Mouse (Mus musculus) liver, adult 2 months (tissue): ENCODE data around the gene Mrps14. TPM values are rescaled to one million over a fixed set of nuclear protein-coding genes. Genes with fewer than 3 reads are reported as not detected.

Source experiments
- DNase-seq: peaks from one replicate; pipeline ENCODE4 v3.0.0-alpha.2; 2011; ENCODE audit warnings: low read depth, low spot score; ENCODE audit errors: extremely low read depth
- H3K27ac ChIP-seq: fragments of 200-500 bp; replicated peaks from 2 replicates; pipeline ENCODE4 v1.5.1; 2012; ENCODE audit warnings: low read depth, mild to moderate bottlenecking, control low read depth, inconsistent platforms, low read length; ENCODE audit not compliant: insufficient read depth
- H3K27me3 ChIP-seq: fragments of 200-500 bp; 2 replicates; pipeline ENCODE4 v1.6.1; 2012; ENCODE audit warnings: mild to moderate bottlenecking, moderate library complexity, low read length, inconsistent platforms; ENCODE audit not compliant: control insufficient read depth, insufficient read depth
- H3K36me3 ChIP-seq: fragments of 200-500 bp; 2 replicates; pipeline ENCODE4 v1.6.1; 2012; ENCODE audit warnings: low read length, inconsistent platforms; ENCODE audit not compliant: control insufficient read depth, insufficient read depth
- H3K4me1 ChIP-seq: fragments of 200-500 bp; 2 replicates; pipeline ENCODE4 v1.6.1; 2011; ENCODE audit warnings: low read length; ENCODE audit not compliant: control insufficient read depth, insufficient read depth
- H3K4me3 ChIP-seq: fragments of 200-500 bp; 2 replicates; pipeline ENCODE4 v1.5.1; 2011; ENCODE audit warnings: low read depth, mild to moderate bottlenecking, control low read depth, low read length, moderate library complexity; ENCODE audit not compliant: insufficient read depth
- H3K79me2 ChIP-seq: fragments of 200-500 bp; 2 replicates; pipeline ENCODE4 v1.6.1; 2012; ENCODE audit warnings: inconsistent platforms, mild to moderate bottlenecking, low read length, moderate library complexity; ENCODE audit not compliant: control insufficient read depth, insufficient read depth
- H3K9ac ChIP-seq: fragments of 200-500 bp; 2 replicates; pipeline ENCODE4 v1.6.1; 2012; ENCODE audit warnings: low read depth, mild to moderate bottlenecking, control low read depth, inconsistent platforms, low read length
- CTCF ChIP-seq: fragments of 200-500 bp; IDR thresholded peaks from 2 replicates; pipeline ENCODE4 v1.5.1; 2011; ENCODE audit warnings: low read depth, low read length, control low read depth
- POLR2A ChIP-seq: fragments of 200-500 bp; IDR thresholded peaks from 2 replicates; pipeline ENCODE4 v1.6.1; 2011; ENCODE audit warnings: low read length, control low read depth; ENCODE audit not compliant: insufficient read depth; ENCODE audit errors: extremely low read depth
- WGBS: fragments of 180-500 bp; shearing (Covaris S2); methylation state at CpG from one replicate; pipeline ENCODE4 v1.1.7; 2018; 5-methylcytosine and 5-hydroxymethylcytosine counted together
- polyA plus RNA-seq: library from polyadenylated mRNA; depleted of rRNA; stranded (reverse); fragments of >200 nt; gene quantifications from 2 replicates; pipeline ENCODE4 v1.2.3, GENCODE M21; 2012
- total RNA-seq: library from RNA; depleted of rRNA; stranded (reverse); fragments of >200 nt; gene quantifications from 2 replicates; pipeline ENCODE4 v1.2.3, GENCODE M21; 2014

Mrps14 gene
- total and polyA plus RNA-seq, 2 experiments: 22.4 to 26.3 TPM

DNA sequence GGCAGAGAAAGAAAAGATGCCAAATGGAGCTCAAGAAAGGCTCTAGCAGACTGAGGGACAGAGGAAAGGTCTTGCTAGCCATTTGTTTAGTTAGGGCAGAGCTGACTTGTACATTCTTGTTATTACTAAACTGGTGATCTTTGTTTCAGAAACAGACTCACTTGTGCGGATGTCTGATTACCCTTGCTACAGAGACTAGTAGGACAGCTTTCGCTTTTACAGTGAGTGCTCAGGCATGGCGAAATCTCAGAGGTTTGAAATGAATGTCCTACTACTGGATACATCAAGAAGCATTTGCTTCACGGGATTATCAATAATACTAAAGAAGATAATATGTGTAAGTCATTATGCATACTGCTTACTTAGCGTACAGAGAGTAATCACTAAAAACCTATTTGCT lies 49.7 kb downstream of the Mrps14 start:
- Histone ChIP-seq H3K79me2 (no peaks in the 10 kb centered on the region), H3K27ac (no peak overlapping the region), H3K4me1 (no peaks in the 10 kb centered on the region), H3K4me3 (no peak overlapping the region), H3K36me3 (peaks cover 3% of the 10 kb centered on the region; the same call in 1 of the 2 replicates), H3K27me3 (no peaks in the 10 kb centered on the region), H3K9ac (no peak overlapping the region)
- WGBS: 95% methylated on average over 5 of the region's 5 CpGs
- TF ChIP-seq POLR2A: no peak
- no peak for TF ChIP-seq CTCF
- DNase-seq: no peak

DNA sequence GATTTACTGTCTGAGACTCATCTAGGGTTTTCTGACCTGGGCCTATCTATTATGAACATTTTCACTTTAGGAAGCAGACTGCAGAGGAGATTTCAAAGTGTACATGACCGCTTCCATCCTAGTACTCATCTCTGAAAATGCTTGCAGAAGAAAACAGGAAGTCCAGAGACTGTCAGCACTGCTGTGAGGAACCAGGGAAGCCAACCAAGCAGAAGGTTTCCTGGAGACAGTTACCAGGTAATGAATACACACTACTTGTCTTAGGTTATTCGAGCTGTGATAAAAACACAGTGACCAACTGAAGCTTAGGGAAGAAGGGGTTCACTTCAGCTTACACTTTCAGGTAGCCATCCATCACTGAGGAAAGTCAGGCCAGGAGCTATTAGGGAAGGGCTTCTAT lies 50.9 kb downstream of the Mrps14 start:
- Histone ChIP-seq H3K36me3 (peaks cover 3% of the 10 kb centered on the region; the same call in 1 of the 2 replicates), H3K4me1 (no peaks in the 10 kb centered on the region), H3K9ac (no peak overlapping the region), H3K27me3 (no peaks in the 10 kb centered on the region), H3K4me3 (no peak overlapping the region), H3K27ac (no peak overlapping the region), H3K79me2 (no peaks in the 10 kb centered on the region)
- 82% methylated on average over 2 of the region's 2 CpGs for WGBS
- no peak for TF ChIP-seq CTCF
- TF ChIP-seq POLR2A: no peak
- no peak for DNase-seq

DNA sequence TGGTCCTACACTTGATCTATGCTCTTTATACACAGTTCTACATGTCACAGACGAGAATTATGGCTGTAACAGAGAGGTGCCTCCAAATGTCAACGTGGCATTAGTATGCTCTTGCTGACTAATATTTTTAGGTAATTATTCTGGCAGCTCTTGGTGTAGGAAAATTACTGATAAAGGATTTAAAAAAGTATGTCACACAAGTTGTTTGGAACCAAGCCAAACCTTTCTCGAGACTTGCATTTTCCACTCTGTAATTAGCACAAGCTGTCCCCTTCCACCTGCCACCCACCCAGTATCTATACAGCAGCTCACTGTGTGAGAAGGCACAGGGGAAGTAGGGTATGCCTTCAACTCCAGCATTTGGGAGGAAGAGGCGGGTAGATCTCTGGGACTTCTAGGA lies 51.8 kb downstream of the Mrps14 start:
- Histone ChIP-seq H3K4me3 (no peak overlapping the region), H3K4me1 (no peaks in the 10 kb centered on the region), H3K27ac (no peak overlapping the region), H3K79me2 (no peaks in the 10 kb centered on the region), H3K9ac (no peak overlapping the region), H3K36me3 (peaks cover 3% of the 10 kb centered on the region; the same call in 1 of the 2 replicates), H3K27me3 (no peaks in the 10 kb centered on the region)
- WGBS: 86% methylated on average over 4 of the region's 4 CpGs
- TF ChIP-seq CTCF (no peak), POLR2A (no peak)
- DNase-seq: no peak

DNA sequence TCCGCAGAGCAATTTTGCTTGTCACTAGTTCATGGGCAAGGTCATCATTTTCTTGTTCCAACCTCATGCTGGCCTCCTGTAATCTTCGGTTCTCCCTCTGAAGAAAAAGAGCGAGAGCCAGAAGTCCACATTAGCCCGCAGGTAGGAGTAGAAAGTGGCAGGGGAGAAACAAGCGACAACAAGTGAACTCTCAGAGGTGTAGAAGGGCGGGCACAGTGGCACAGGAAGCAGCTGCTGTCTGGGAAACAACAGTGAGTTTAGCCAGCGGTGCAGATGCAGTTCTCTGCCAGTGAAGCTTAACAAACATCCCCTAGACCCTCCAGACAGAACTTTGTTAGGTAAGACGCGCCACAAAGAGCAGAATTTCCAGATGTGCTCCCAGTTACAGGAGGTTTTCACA lies 52.5 kb downstream of the Mrps14 start:
- no peak for DNase-seq
- WGBS: 91% methylated on average over 9 of the region's 9 CpGs
- no peak overlapping the region for H3K4me3 ChIP-seq

DNA sequence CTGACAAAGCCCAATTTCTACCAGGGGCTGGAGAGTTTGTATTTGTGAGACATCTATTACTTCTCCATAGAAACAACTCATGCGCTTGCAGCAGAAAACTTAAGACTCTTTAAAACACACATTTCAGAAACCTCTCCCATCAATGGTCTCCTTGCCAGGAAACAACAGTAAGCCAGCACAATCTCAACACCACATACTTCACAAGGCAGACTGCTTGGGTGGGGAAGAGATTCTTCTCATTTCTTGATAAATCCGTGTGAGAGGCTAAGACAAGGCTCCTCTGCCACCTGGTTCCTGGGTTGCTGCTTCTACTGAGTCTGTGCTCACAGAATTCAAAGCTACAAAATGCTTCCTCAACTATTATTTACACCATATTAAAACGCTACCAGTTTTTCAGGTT lies 54.8 kb downstream of the Mrps14 start:
- DNase-seq: no peak
- TF ChIP-seq CTCF (no peak), POLR2A (no peak)

More for the DNA sequence above, 52.5 kb downstream of the Mrps14 start:
- Histone ChIP-seq H3K27me3 (no peaks in the 10 kb centered on the region), H3K9ac (no peak overlapping the region), H3K36me3 (no peaks in the 10 kb centered on the region; the same call in 1 of the 2 replicates), H3K4me1 (no peaks in the 10 kb centered on the region), H3K79me2 (no peaks in the 10 kb centered on the region), H3K27ac (no peak overlapping the region)
- no peak for TF ChIP-seq POLR2A
- TF ChIP-seq CTCF: no peak

DNA sequence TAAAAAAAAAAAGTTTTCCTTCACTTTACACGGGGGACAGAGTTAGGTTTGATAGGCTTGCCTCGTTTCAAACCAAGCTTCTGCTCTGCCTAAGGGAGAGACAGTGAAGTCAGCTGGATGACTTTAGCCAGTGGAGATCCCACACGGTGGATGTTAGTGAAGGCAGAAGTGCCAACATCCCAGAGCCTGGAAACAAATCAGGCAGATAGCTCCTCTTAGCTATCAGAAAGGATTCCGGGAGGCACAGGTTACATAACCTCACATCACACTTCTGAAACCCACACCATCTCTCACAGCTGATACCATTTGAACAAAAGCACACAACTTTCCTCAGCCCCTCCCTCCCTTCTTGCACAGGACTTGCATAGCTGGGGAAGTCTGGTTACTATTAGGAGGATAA lies 55.8 kb downstream of the Mrps14 start:
- TF ChIP-seq POLR2A (no peak), CTCF (no peak)
- WGBS: 65% methylated on average over 4 of the region's 4 CpGs
- DNase-seq: no peak
- no peak overlapping the region for H3K27ac ChIP-seq
- H3K36me3 ChIP-seq: peaks cover 4% of the 10 kb centered on the region
- no peaks in the 10 kb centered on the region for H3K79me2 ChIP-seq
- H3K27me3 ChIP-seq: no peaks in the 10 kb centered on the region
- H3K9ac ChIP-seq: no peak overlapping the region
- H3K4me3 ChIP-seq: no peak overlapping the region
- H3K4me1 ChIP-seq: no peaks in the 10 kb centered on the region

More for the DNA sequence above, 54.8 kb downstream of the Mrps14 start:
- no peaks in the 10 kb centered on the region; the same call in 1 of the 2 replicates for H3K36me3 ChIP-seq
- H3K27me3 ChIP-seq: no peaks in the 10 kb centered on the region
- H3K4me3 ChIP-seq: no peak overlapping the region
- H3K4me1 ChIP-seq: no peaks in the 10 kb centered on the region
- H3K27ac ChIP-seq: no peak overlapping the region
- H3K9ac ChIP-seq: no peak overlapping the region
- no peaks in the 10 kb centered on the region for H3K79me2 ChIP-seq
- 87% methylated on average over 3 of the region's 3 CpGs for WGBS
